Comparison of ENCODE assay signal across 8 mouse cellular contexts in the genomic region with DNA sequence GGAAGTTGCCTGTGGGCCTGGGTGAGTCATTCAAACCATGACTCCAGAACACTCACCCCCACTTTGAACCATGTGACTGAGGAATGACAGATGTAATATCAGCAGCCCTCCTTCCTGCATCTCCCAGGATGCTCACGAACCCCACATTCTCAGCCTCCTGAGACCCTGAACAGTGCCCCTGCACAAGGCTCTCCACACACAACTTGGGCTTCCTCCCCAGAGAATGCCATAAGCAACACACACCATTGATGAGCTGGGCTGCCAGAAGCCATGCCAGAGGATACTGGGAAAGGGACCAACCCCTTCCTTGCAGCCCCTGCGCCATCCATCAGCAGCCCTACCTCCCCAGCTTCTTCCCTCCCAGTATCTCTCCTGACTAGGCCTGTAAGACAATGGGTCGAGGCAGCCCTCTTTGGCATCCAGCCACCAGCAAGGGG. TPM values are rescaled to one million over a fixed set of nuclear protein-coding genes. Genes with fewer than 3 reads are reported as not detected.
DNase-seq lines count a peak whose midpoint lies in the region; ATAC-seq lines count a peak whose summit lies in the region.
"Had no signal": no experiment of that assay in that cellular context is flagged by ENCODE, and none has a peak within 500 bp of the region (broad histone marks: within the 10 kb centered on the region; RNA-seq: fewer than 3 reads in every experiment).

No protein-coding gene starts in this region.

- no peaks in the 10 kb centered on the region for H3K9me3 ChIP-seq in embryonic facial prominence, embryonic 13.5 days
- H3K9me3 ChIP-seq in hindbrain, embryonic 11.5 days (ENCODE audit: control insufficient read depth, low read length), result no peaks in the 10 kb centered on the region
- no peaks in the 10 kb centered on the region for H3K9me3 ChIP-seq in midbrain, embryonic 16.5 days (replicated peaks; ENCODE audit: control insufficient read depth, low read length, poor library complexity, severe bottlenecking)

- 54% methylated on average over 3 of the region's 3 CpGs for WGBS in embryonic facial prominence, embryonic 13.5 days
- 56% methylated on average over 3 of the region's 3 CpGs for WGBS in hindbrain, embryonic 11.5 days
- WGBS in midbrain, embryonic 16.5 days, result 32% methylated on average over 3 of the region's 3 CpGs

- peak; percentile 56 for DNase-seq in layer of hippocampus, adult 9-11 months
- DNase-seq in layer of hippocampus, postnatal 25 days (ENCODE audit: extremely low spot score in 1 of 2, low spot score in 1 of 2), result no peak
- DNase-seq in hindbrain, embryonic 11.5 days (ENCODE audit: low spot score), result no peak
- DNase-seq in urinary bladder, postnatal 36 days (ENCODE audit: low spot score in 2 of 2), result no peak
- DNase-seq in embryo, embryonic 10 days (ENCODE audit: low spot score), result no peak

- peaks cover 49% of the 10 kb centered on the region for H3K4me1 ChIP-seq in embryonic facial prominence, embryonic 13.5 days
- peaks cover 31% of the 10 kb centered on the region for H3K4me1 ChIP-seq in hindbrain, embryonic 11.5 days (replicated peaks; ENCODE audit: control insufficient read depth, insufficient read depth, low read length)
- peaks cover 42% of the 10 kb centered on the region for H3K4me1 ChIP-seq in midbrain, embryonic 16.5 days (ENCODE audit: control insufficient read depth, insufficient read depth, low read length)

- H3K4me2 ChIP-seq in embryonic facial prominence, embryonic 13.5 days, result peak overlapping the region; percentile 89
- peak overlapping the region; percentile 89 for H3K4me2 ChIP-seq in hindbrain, embryonic 11.5 days (replicated peaks; ENCODE audit: low read depth, low read length)
- peak overlapping the region; percentile 73 for H3K4me2 ChIP-seq in midbrain, embryonic 16.5 days (ENCODE audit: low read length)

- H3K27ac ChIP-seq in embryonic facial prominence, embryonic 13.5 days, result 0 out of 2 replicates have a peak overlapping the region, but pooled peaks have one; percentile 22
- peak overlapping the region; percentile 68; the same call in 1 of the 2 replicates for H3K27ac ChIP-seq in hindbrain, embryonic 11.5 days (ENCODE audit: low read depth, low read length)
- H3K27ac ChIP-seq in midbrain, embryonic 16.5 days (ENCODE audit: low read length), result peak overlapping the region; percentile 94

- H3K36me3 ChIP-seq in embryonic facial prominence, embryonic 13.5 days, result peaks cover 42% of the 10 kb centered on the region
- H3K36me3 ChIP-seq in hindbrain, embryonic 11.5 days (ENCODE audit: control insufficient read depth, insufficient read depth, low read length), result peaks cover 19% of the 10 kb centered on the region
- peaks cover 33% of the 10 kb centered on the region for H3K36me3 ChIP-seq in midbrain, embryonic 16.5 days (ENCODE audit: control insufficient read depth, insufficient read depth, low read length)

- ATAC-seq in embryonic facial prominence, embryonic 13.5 days (ENCODE audit: insufficient number of reproducible peaks, insufficient read depth, low FRiP score, low TSS enrichment, low read depth), result no peak
- no peak for ATAC-seq in hindbrain, embryonic 11.5 days (ENCODE audit: low FRiP score)
- no peak for ATAC-seq in midbrain, embryonic 16.5 days

- no peaks in the 10 kb centered on the region for H3K27me3 ChIP-seq in embryonic facial prominence, embryonic 13.5 days
- no peaks in the 10 kb centered on the region for H3K27me3 ChIP-seq in hindbrain, embryonic 11.5 days (ENCODE audit: control insufficient read depth, insufficient read depth, low read length)
- no peaks in the 10 kb centered on the region for H3K27me3 ChIP-seq in midbrain, embryonic 16.5 days (ENCODE audit: control insufficient read depth, insufficient read depth, low read depth, low read length)

- H3K9ac ChIP-seq in embryonic facial prominence, embryonic 13.5 days, result peak overlapping the region; percentile 80
- H3K9ac ChIP-seq in hindbrain, embryonic 11.5 days (ENCODE audit: low read depth, low read length), result peak overlapping the region; percentile 78
- peak overlapping the region; percentile 78 for H3K9ac ChIP-seq in midbrain, embryonic 16.5 days (ENCODE audit: low read depth, low read length)

- H3K4me3 ChIP-seq in embryonic facial prominence, embryonic 13.5 days, result peak overlapping the region; percentile 75
- peak overlapping the region; percentile 66 for H3K4me3 ChIP-seq in hindbrain, embryonic 11.5 days (ENCODE audit: low read depth, low read length)
- H3K4me3 ChIP-seq in midbrain, embryonic 16.5 days (ENCODE audit: low read depth, low read length), result peak overlapping the region; percentile 67

RNA-seq across cellular contexts. Expression of a gene that starts 5.8 kb away (rescaled TPM):
- 1 to 10 TPM; 3.6 to 4.7 TPM for total RNA-seq in layer of hippocampus, postnatal 25 days (2021)
- polyA plus RNA-seq in embryonic facial prominence, embryonic 13.5 days (2015; fragmentation: Nextera tagmentation; extraction: Ambion mirVana), result 2.5 and 4.0 TPM in 2 replicates
- 2.4 and 3.3 TPM in 2 replicates for polyA plus RNA-seq in hindbrain, embryonic 11.5 days (2014; fragmentation: Nextera tagmentation; extraction: Ambion mirVana)
- polyA plus RNA-seq in midbrain, embryonic 16.5 days (2015; fragmentation: Nextera tagmentation; extraction: Ambion mirVana), result 6.1 and 9.5 TPM in 2 replicates

RNA-seq across cellular contexts. Expression of a gene that starts 13.0 kb away (rescaled TPM):
- 100 to 1,000 TPM; 339 to 369 TPM for total RNA-seq in layer of hippocampus, postnatal 25 days (2021)
- polyA plus RNA-seq in embryonic facial prominence, embryonic 13.5 days (2015; fragmentation: Nextera tagmentation; extraction: Ambion mirVana), result 22.0 and 23.9 TPM in 2 replicates
- polyA plus RNA-seq in hindbrain, embryonic 11.5 days (2014; fragmentation: Nextera tagmentation; extraction: Ambion mirVana), result 33.3 and 39.0 TPM in 2 replicates
- polyA plus RNA-seq in midbrain, embryonic 16.5 days (2015; fragmentation: Nextera tagmentation; extraction: Ambion mirVana), result 126 and 129 TPM in 2 replicates

RNA-seq across cellular contexts. Expression of a gene that starts 13.4 kb away (rescaled TPM):
- under 1 TPM; 0.34 to 0.96 TPM for total RNA-seq in layer of hippocampus, postnatal 25 days (2021)
- polyA plus RNA-seq in embryonic facial prominence, embryonic 13.5 days (2015; fragmentation: Nextera tagmentation; extraction: Ambion mirVana), result 15.2 and 16.9 TPM in 2 replicates
- polyA plus RNA-seq in hindbrain, embryonic 11.5 days (2014; fragmentation: Nextera tagmentation; extraction: Ambion mirVana), result 4.0 and 4.7 TPM in 2 replicates
- 1.9 and 2.0 TPM in 2 replicates for polyA plus RNA-seq in midbrain, embryonic 16.5 days (2015; fragmentation: Nextera tagmentation; extraction: Ambion mirVana)
- polyA plus RNA-seq: erythroblast, embryonic 14.5 days had no signal

RNA-seq across cellular contexts. Expression of a gene that starts 13.6 kb away (rescaled TPM):
- total RNA-seq in layer of hippocampus, postnatal 25 days (2021), result 10 to 100 TPM; 31.7 to 35.5 TPM
- polyA plus RNA-seq in embryonic facial prominence, embryonic 13.5 days (2015; fragmentation: Nextera tagmentation; extraction: Ambion mirVana), result 20.4 and 20.9 TPM in 2 replicates
- polyA plus RNA-seq in hindbrain, embryonic 11.5 days (2014; fragmentation: Nextera tagmentation; extraction: Ambion mirVana), result 18.4 and 20.8 TPM in 2 replicates
- polyA plus RNA-seq in midbrain, embryonic 16.5 days (2015; fragmentation: Nextera tagmentation; extraction: Ambion mirVana), result 39.7 and 40.1 TPM in 2 replicates

RNA-seq across cellular contexts. Expression of a gene that starts 45.7 kb away (rescaled TPM):
- 100 to 1,000 TPM in 1 of 2 experiments, 10 to 100 TPM in 1; 85.6 to 106 TPM for total RNA-seq in layer of hippocampus, postnatal 25 days (2021)
- polyA plus RNA-seq in embryonic facial prominence, embryonic 13.5 days (2015; fragmentation: Nextera tagmentation; extraction: Ambion mirVana), result 22.9 and 28.2 TPM in 2 replicates
- polyA plus RNA-seq in hindbrain, embryonic 11.5 days (2014; fragmentation: Nextera tagmentation; extraction: Ambion mirVana), result 21.5 and 22.1 TPM in 2 replicates
- polyA plus RNA-seq in midbrain, embryonic 16.5 days (2015; fragmentation: Nextera tagmentation; extraction: Ambion mirVana), result 51.6 and 53.4 TPM in 2 replicates

Comparison
In these comparisons a context has a peak if more than half of its experiments do, and no peak if none do; other contexts are left out.
1. H3K27ac ChIP-seq: peak in every context shown above with its lines; median percentile 94 in midbrain, embryonic 16.5 days; 68 in hindbrain, embryonic 11.5 days; 22 in embryonic facial prominence, embryonic 13.5 days.